Mouse (Mus musculus) thymus, postnatal 25 days (tissue): ENCODE measurements around the gene Cryzl2.

ENCODE experiments used
- DNase-seq: peaks from one replicate; pipeline ENCODE4 v3.0.0; 2022

The Cryzl2 gene

DNA sequence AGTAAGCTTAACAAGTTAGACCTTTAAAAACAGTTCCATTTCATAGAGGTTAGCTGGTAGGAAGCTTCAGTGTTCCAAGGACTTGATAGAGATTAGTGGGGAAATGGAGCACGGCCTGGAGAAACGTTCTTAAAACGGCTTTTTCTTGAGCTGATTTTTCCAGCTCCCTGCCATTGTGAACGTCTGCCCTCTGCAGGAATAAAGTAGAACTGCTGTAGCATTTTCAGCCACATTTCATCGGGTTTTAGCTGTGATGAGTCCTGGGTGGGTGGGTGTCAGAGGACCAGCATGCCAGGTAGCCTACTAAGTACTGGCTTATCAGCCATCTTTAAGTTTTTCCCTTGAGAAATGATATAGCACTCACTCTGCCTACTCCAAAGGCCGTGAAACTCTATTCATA is 78.1 kb downstream of the Cryzl2 start:
- peak; percentile 25 for DNase-seq

GRCm38 (mm10) chr1:157537636-157538035 is 79.3 kb downstream of the Cryzl2 start:
- peak; percentile 14 for DNase-seq
